Mouse (Mus musculus) MEL (cell line): ENCODE measurements around the gene Ttll11.

Experiments
- BHLHE40 ChIP-seq: IDR thresholded peaks from 2 replicates; pipeline ENCODE4 v1.6.1; 2012; ENCODE audit warnings: low read depth, mild to moderate bottlenecking, inconsistent platforms, low read length, improper control_type of control experiment, borderline replicate concordance
- CHD2 ChIP-seq: IDR thresholded peaks from 2 replicates; pipeline ENCODE4 v1.6.1; 2011; ENCODE audit warnings: low read length, improper control_type of control experiment
- CTCF ChIP-seq, 3 experiments: IDR thresholded peaks in 2 of 3; conservative IDR thresholded peaks in 1 of 3; 2 replicates each; pipeline ENCODE4 v1.5.1; 2011 to 2012; ENCODE audit warnings: low read length in 3 of 3, low read depth in 2 of 3, mild to moderate bottlenecking in 2 of 3, improper control_type of control experiment in 1 of 3, inconsistent platforms in 1 of 3, mixed read lengths in 1 of 3, moderate library complexity in 1 of 3; ENCODE audit not compliant: control insufficient read depth in 1 of 3, insufficient read depth in 1 of 3, poor library complexity in 1 of 3, severe bottlenecking in 1 of 3
- E2F4 ChIP-seq: IDR thresholded peaks from 2 replicates; pipeline ENCODE4 v1.6.1; 2011; ENCODE audit warnings: low read depth, low read length, improper control_type of control experiment, borderline replicate concordance
- MAZ ChIP-seq: IDR thresholded peaks from 2 replicates; pipeline ENCODE4 v1.6.1; 2012; ENCODE audit warnings: low read depth, mild to moderate bottlenecking, inconsistent platforms, low read length, improper control_type of control experiment
- MXI1 ChIP-seq: IDR thresholded peaks from 2 replicates; pipeline ENCODE4 v1.6.1; 2011; ENCODE audit warnings: mild to moderate bottlenecking, low read depth, low read length, improper control_type of control experiment
- NELFE ChIP-seq: IDR thresholded peaks from 2 replicates; pipeline ENCODE4 v1.6.1; 2011; ENCODE audit warnings: low read depth, low read length, improper control_type of control experiment
- NRF1 ChIP-seq: IDR thresholded peaks from 2 replicates; pipeline ENCODE4 v1.6.1; 2014; ENCODE audit warnings: low read depth, mild to moderate bottlenecking, inconsistent platforms, low read length, improper control_type of control experiment, moderate library complexity; ENCODE audit not compliant: poor library complexity, insufficient read depth, severe bottlenecking
- POLR2AphosphoS2 ChIP-seq: IDR thresholded peaks from 2 replicates; pipeline ENCODE4 v1.6.1; 2011; ENCODE audit warnings: low read length, improper control_type of control experiment
- POLR2AphosphoS5 ChIP-seq: IDR thresholded peaks from 2 replicates; pipeline ENCODE4 v1.6.1; 2012; ENCODE audit warnings: low read depth, borderline replicate concordance, mild to moderate bottlenecking, inconsistent platforms, low read length, moderate library complexity, mixed read lengths
- ZMIZ1 ChIP-seq: IDR thresholded peaks from 2 replicates; pipeline ENCODE4 v1.6.1; 2012; ENCODE audit warnings: low read depth, mild to moderate bottlenecking, inconsistent platforms, low read length, improper control_type of control experiment, moderate library complexity

DNA sequence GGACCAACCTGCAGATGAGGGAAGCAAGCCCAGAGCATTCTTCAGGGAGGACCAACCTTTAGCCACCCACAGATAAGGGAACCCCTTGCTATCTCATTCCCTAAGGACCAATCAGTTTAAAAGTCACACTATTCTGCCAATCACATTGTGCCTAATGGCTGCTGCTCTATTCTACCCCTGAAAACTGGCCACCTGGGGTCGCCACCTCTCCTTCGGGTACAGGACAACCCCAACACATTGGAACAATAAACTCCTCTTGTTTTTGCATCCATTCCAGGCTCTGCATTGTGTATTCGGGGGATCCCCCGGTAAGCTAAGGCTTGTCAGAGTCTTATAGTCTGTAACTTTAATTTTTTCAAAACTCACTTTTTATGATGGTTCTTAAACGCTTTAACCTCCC, 218.3 kb downstream of the Ttll11 start:
- TF ChIP-seq CTCF (IDR thresholded peaks at IDR 0.05 in 2 of 3, conservative IDR thresholded peaks at IDR 0.05 in 1 of 3; ENCODE audit: control insufficient read depth in 1 of 3, insufficient read depth in 1 of 3, low read depth in 2 of 3, low read length in 3 of 3, poor library complexity in 1 of 3, severe bottlenecking in 1 of 3) = peak in 2 of 3 experiments; percentile 43 to 52; a peak in 4 of 6 replicates
- TF ChIP-seq MAZ = no peak
- no peak for TF ChIP-seq BHLHE40
- TF ChIP-seq E2F4 = no peak
- TF ChIP-seq ZMIZ1 = no peak
- no peak for TF ChIP-seq CHD2
- TF ChIP-seq NELFE = no peak
- TF ChIP-seq POLR2AphosphoS5 = no peak
- TF ChIP-seq POLR2AphosphoS2 = no peak
- TF ChIP-seq NRF1 = no peak
- no peak for TF ChIP-seq MXI1
